Mouse (Mus musculus) MEL (cell line): ENCODE data around the gene Slco3a1. TPM values are rescaled to one million over a fixed set of nuclear protein-coding genes. Genes with fewer than 3 reads are reported as not detected.

Experiments used
- DNase-seq: peaks from one replicate; pipeline ENCODE4 v3.0.0; 2011; ENCODE audit warnings: low read depth, low spot score
- H3K27ac ChIP-seq: 2 replicates; pipeline ENCODE4 v1.5.1; 2012; ENCODE audit warnings: low read depth, mild to moderate bottlenecking, control low read depth, low read length, moderate library complexity; ENCODE audit not compliant: control insufficient read depth
- H3K27me3 ChIP-seq, 2 experiments: fragments of 150-350 bp in 1 of 2; sonication (generic) in 1 of 2; 2 replicates each; pipeline ENCODE4 v1.6.1; 2012; ENCODE audit warnings: low read length in 2 of 2, mild to moderate bottlenecking in 2 of 2, improper control_type of control experiment in 1 of 2, moderate library complexity in 1 of 2; ENCODE audit not compliant: insufficient read depth in 2 of 2, control insufficient read depth in 1 of 2
- H3K36me3 ChIP-seq, 2 experiments: 2 replicates each; pipeline ENCODE4 v1.6.1; 2012 to 2014; ENCODE audit warnings: low read length in 2 of 2, improper control_type of control experiment in 1 of 2, inconsistent platforms in 1 of 2, mild to moderate bottlenecking in 1 of 2; ENCODE audit not compliant: insufficient read depth in 2 of 2, control insufficient read depth in 1 of 2
- H3K4me1 ChIP-seq, 2 experiments: fragments of 150-350 bp in 1 of 2; sonication (generic) in 1 of 2; 2 replicates each; pipeline ENCODE4 v1.6.1; 2012; ENCODE audit warnings: low read length in 2 of 2, improper control_type of control experiment in 1 of 2, mild to moderate bottlenecking in 1 of 2; ENCODE audit not compliant: insufficient read depth in 2 of 2, control insufficient read depth in 1 of 2
- H3K4me3 ChIP-seq, 2 experiments: fragments of 150-350 bp in 1 of 2; sonication (generic) in 1 of 2; 2 replicates each; pipeline ENCODE4 v1.5.1; 2012; ENCODE audit warnings: low read depth in 2 of 2, low read length in 2 of 2, mild to moderate bottlenecking in 2 of 2, moderate library complexity in 2 of 2, control low read depth in 1 of 2, improper control_type of control experiment in 1 of 2; ENCODE audit not compliant: control insufficient read depth in 1 of 2, insufficient read depth in 1 of 2
- H3K79me2 ChIP-seq: 2 replicates; pipeline ENCODE4 v1.6.1; 2012; ENCODE audit warnings: mild to moderate bottlenecking, low read length, moderate library complexity; ENCODE audit not compliant: control insufficient read depth, poor library complexity, insufficient read depth
- H3K9ac ChIP-seq: 2 replicates; pipeline ENCODE4 v1.6.1; 2012; ENCODE audit warnings: low read depth, mild to moderate bottlenecking, control low read depth, low read length, moderate library complexity; ENCODE audit not compliant: control insufficient read depth, poor library complexity, severe bottlenecking
- H3K9me3 ChIP-seq: fragments of 150-350 bp; sonication (generic); replicated peaks from 2 replicates; pipeline ENCODE4 v1.6.1; 2012; ENCODE audit warnings: mild to moderate bottlenecking, low read length, improper control_type of control experiment, moderate library complexity; ENCODE audit not compliant: insufficient read depth
- CTCF ChIP-seq, 3 experiments: IDR thresholded peaks in 2 of 3; conservative IDR thresholded peaks in 1 of 3; 2 replicates each; pipeline ENCODE4 v1.5.1; 2011 to 2012; ENCODE audit warnings: low read length in 3 of 3, low read depth in 2 of 3, mild to moderate bottlenecking in 2 of 3, improper control_type of control experiment in 1 of 3, inconsistent platforms in 1 of 3, mixed read lengths in 1 of 3, moderate library complexity in 1 of 3; ENCODE audit not compliant: control insufficient read depth in 1 of 3, insufficient read depth in 1 of 3, poor library complexity in 1 of 3, severe bottlenecking in 1 of 3
- E2F4 ChIP-seq: IDR thresholded peaks from 2 replicates; pipeline ENCODE4 v1.6.1; 2011; ENCODE audit warnings: low read depth, low read length, improper control_type of control experiment, borderline replicate concordance
- ELF1 ChIP-seq: IDR thresholded peaks from 2 replicates; pipeline ENCODE4 v1.6.1; 2014; ENCODE audit warnings: low read depth, mild to moderate bottlenecking, inconsistent platforms, low read length, improper control_type of control experiment, moderate library complexity
- ETS1 ChIP-seq: IDR thresholded peaks from 2 replicates; pipeline ENCODE4 v1.6.1; 2012; ENCODE audit warnings: low read depth, mild to moderate bottlenecking, inconsistent platforms, low read length, improper control_type of control experiment, moderate library complexity
- GATA1 ChIP-seq: IDR thresholded peaks from 2 replicates; pipeline ENCODE4 v1.6.1; 2011; ENCODE audit warnings: low read depth, low read length, improper control_type of control experiment
- HCFC1 ChIP-seq: IDR thresholded peaks from 2 replicates; pipeline ENCODE4 v1.6.1; 2012; ENCODE audit warnings: low read depth, mild to moderate bottlenecking, inconsistent platforms, low read length, improper control_type of control experiment, moderate library complexity
- MAZ ChIP-seq: IDR thresholded peaks from 2 replicates; pipeline ENCODE4 v1.6.1; 2012; ENCODE audit warnings: low read depth, mild to moderate bottlenecking, inconsistent platforms, low read length, improper control_type of control experiment
- MYB ChIP-seq: IDR thresholded peaks from 2 replicates; pipeline ENCODE4 v1.6.1; 2011; ENCODE audit warnings: mild to moderate bottlenecking, low read depth, low read length, improper control_type of control experiment
- NRF1 ChIP-seq: IDR thresholded peaks from 2 replicates; pipeline ENCODE4 v1.6.1; 2014; ENCODE audit warnings: low read depth, mild to moderate bottlenecking, inconsistent platforms, low read length, improper control_type of control experiment, moderate library complexity; ENCODE audit not compliant: poor library complexity, insufficient read depth, severe bottlenecking
- POLR2A ChIP-seq, 2 experiments: IDR thresholded peaks; 2 replicates each; pipeline ENCODE4 v1.6.1; 2011 to 2012; ENCODE audit warnings: low read length in 2 of 2, mild to moderate bottlenecking in 2 of 2, control low read depth in 1 of 2, improper control_type of control experiment in 1 of 2, low read depth in 1 of 2, moderate library complexity in 1 of 2; ENCODE audit not compliant: control insufficient read depth in 1 of 2, insufficient read depth in 1 of 2, poor library complexity in 1 of 2
- POLR2AphosphoS5 ChIP-seq: IDR thresholded peaks from 2 replicates; pipeline ENCODE4 v1.6.1; 2012; ENCODE audit warnings: low read depth, borderline replicate concordance, mild to moderate bottlenecking, inconsistent platforms, low read length, moderate library complexity, mixed read lengths
- SMC3 ChIP-seq: IDR thresholded peaks from 2 replicates; pipeline ENCODE4 v1.6.1; 2011; ENCODE audit warnings: low read depth, low read length, improper control_type of control experiment
- TAL1 ChIP-seq: IDR thresholded peaks from 2 replicates; pipeline ENCODE4 v1.6.1; 2012; ENCODE audit warnings: mild to moderate bottlenecking, inconsistent platforms, low read length, moderate library complexity, mixed read lengths
- TBP ChIP-seq: IDR thresholded peaks from 2 replicates; pipeline ENCODE4 v1.8.0; 2011; ENCODE audit warnings: low read depth, low read length, improper control_type of control experiment
- TCF12 ChIP-seq: IDR thresholded peaks from 2 replicates; pipeline ENCODE4 v1.6.1; 2014; ENCODE audit warnings: low read depth, mild to moderate bottlenecking, inconsistent platforms, low read length, improper control_type of control experiment, moderate library complexity
- UBTF ChIP-seq: IDR thresholded peaks from 2 replicates; pipeline ENCODE4 v1.6.1; 2012; ENCODE audit warnings: low read depth, mild to moderate bottlenecking, inconsistent platforms, low read length, improper control_type of control experiment, moderate library complexity, borderline replicate concordance; ENCODE audit not compliant: insufficient read depth
- ZKSCAN1 ChIP-seq: IDR thresholded peaks from 2 replicates; pipeline ENCODE4 v1.6.1; 2012; ENCODE audit warnings: low read depth, mild to moderate bottlenecking, inconsistent platforms, low read length, improper control_type of control experiment, moderate library complexity
- ZMIZ1 ChIP-seq: IDR thresholded peaks from 2 replicates; pipeline ENCODE4 v1.6.1; 2012; ENCODE audit warnings: low read depth, mild to moderate bottlenecking, inconsistent platforms, low read length, improper control_type of control experiment, moderate library complexity
- polyA plus RNA-seq, 2 experiments: library from polyadenylated mRNA; stranded (reverse) in 1 of 2; unstranded in 1 of 2; fragments of >175 nt in 1 of 2; fragments of >200 nt in 1 of 2; gene quantifications; 2 replicates each; pipeline versions ENCODE4 v1.2.1 to v1.2.4; 2012; ENCODE audit warnings: low replicate concordance in 2 of 2, low read depth in 1 of 2; ENCODE audit not compliant: insufficient read length in 2 of 2, insufficient read depth in 1 of 2, missing spikeins in 1 of 2
- total RNA-seq: library from RNA; depleted of rRNA; stranded (reverse); fragments of 300-350 nt; gene quantifications from 2 replicates; pipeline ENCODE4 v1.2.3, GENCODE M21; 2012

Slco3a1 gene
- total and polyA plus RNA-seq, 3 experiments: 17.6 to 20.9 TPM; not detected in 1

GRCm38 (mm10) chr7:74399729-74400128 is 154.9 kb downstream of the Slco3a1 start:
- no peak for DNase-seq
- H3K4me1 ChIP-seq: no peaks in the 10 kb centered on the region
- H3K9me3 ChIP-seq: no peaks in the 10 kb centered on the region
- H3K9ac ChIP-seq: no peak overlapping the region
- TF ChIP-seq POLR2AphosphoS5 (no peak), ZKSCAN1 (no peak), ELF1 (no peak), TBP (no peak), E2F4 (no peak), GATA1 (no peak), POLR2A (IDR thresholded peaks at IDR 0.05; ENCODE audit: control insufficient read depth in 1 of 2, insufficient read depth in 1 of 2, low read depth in 1 of 2, low read length in 2 of 2, poor library complexity in 1 of 2) (no peak)
- no peaks in the 10 kb centered on the region for H3K79me2 ChIP-seq
- H3K36me3 ChIP-seq: no peaks in the 10 kb centered on the region
- no peak overlapping the region for H3K27ac ChIP-seq
- no peak overlapping the region for H3K4me3 ChIP-seq
- H3K27me3 ChIP-seq: no peaks in the 10 kb centered on the region

- H3K27ac ChIP-seq: no peak overlapping the region
- no peak for DNase-seq
- H3K9ac ChIP-seq: no peak overlapping the region
- no peak overlapping the region for H3K4me3 ChIP-seq
- H3K79me2 ChIP-seq: no peaks in the 10 kb centered on the region
- no peaks in the 10 kb centered on the region for H3K4me1 ChIP-seq
- no peaks in the 10 kb centered on the region for H3K27me3 ChIP-seq
- no peaks in the 10 kb centered on the region for H3K36me3 ChIP-seq
- no peak for TF ChIP-seq TAL1
- no peak for TF ChIP-seq CTCF (IDR thresholded peaks at IDR 0.05 in 2 of 3, conservative IDR thresholded peaks at IDR 0.05 in 1 of 3; ENCODE audit: control insufficient read depth in 1 of 3, insufficient read depth in 1 of 3, low read depth in 2 of 3, low read length in 3 of 3, poor library complexity in 1 of 3, severe bottlenecking in 1 of 3)
- TF ChIP-seq POLR2AphosphoS5: no peak
- TF ChIP-seq E2F4: no peak
- TF ChIP-seq ZKSCAN1: no peak
- TF ChIP-seq SMC3: no peak
- TF ChIP-seq ETS1: no peak
- TF ChIP-seq TCF12: no peak
- no peak for TF ChIP-seq ELF1
- no peak for TF ChIP-seq UBTF
- no peak for TF ChIP-seq NRF1
- no peaks in the 10 kb centered on the region for H3K9me3 ChIP-seq
Observed at GRCm38 (mm10) chr7:74399154-74399553, 155.4 kb downstream of the Slco3a1 start.

GRCm38 (mm10) chr7:74398326-74398725 is 156.3 kb downstream of the Slco3a1 start:
- Histone ChIP-seq H3K9me3 (no peaks in the 10 kb centered on the region), H3K9ac (no peak overlapping the region), H3K4me1 (no peaks in the 10 kb centered on the region), H3K79me2 (no peaks in the 10 kb centered on the region), H3K4me3 (no peak overlapping the region), H3K27me3 (no peaks in the 10 kb centered on the region), H3K27ac (no peak overlapping the region), H3K36me3 (no peaks in the 10 kb centered on the region)
- TF ChIP-seq ZMIZ1 (no peak), POLR2A (IDR thresholded peaks at IDR 0.05; ENCODE audit: control insufficient read depth in 1 of 2, insufficient read depth in 1 of 2, low read depth in 1 of 2, low read length in 2 of 2, poor library complexity in 1 of 2) (no peak), HCFC1 (no peak), MAZ (no peak), UBTF (no peak), MYB (no peak), POLR2AphosphoS5 (no peak)
- DNase-seq: no peak
